ENCODE assay signal across 14 mouse cellular contexts in genomic region chr16:94420498-94420897, GRCm38 (mm10). TPM values are rescaled to one million over a fixed set of nuclear protein-coding genes. Genes with fewer than 3 reads are reported as not detected.
DNase-seq lines count a peak whose midpoint lies in the region; ATAC-seq and TF ChIP-seq lines count a peak whose summit lies in the region.
"Had no signal": no experiment of that assay in that cellular context is flagged by ENCODE, and none has a peak within 500 bp of the region (broad histone marks: within the 10 kb centered on the region; RNA-seq: fewer than 3 reads in every experiment).

No protein-coding gene starts in this region.

- TF ChIP-seq POLR2A in liver, adult 2 months (IDR thresholded peaks at IDR 0.05; ENCODE audit: extremely low read depth, insufficient read depth, low read length), result no peak

- WGBS in liver, adult 2 months, result 98% methylated on average over 3 of the region's 3 CpGs
- 94% methylated on average over 3 of the region's 3 CpGs for WGBS in liver, embryonic 11.5 days

- no peak for ATAC-seq in liver, embryonic 11.5 days (replicated peaks; ENCODE audit: low FRiP score)
- ATAC-seq in megakaryocyte progenitor cell, adult 5-6 weeks (replicated peaks; ENCODE audit: poor library complexity), result peak; percentile 60; the same call in 1 of the 2 replicates

- no peak overlapping the region for H3K4me2 ChIP-seq in liver, embryonic 11.5 days
- H3K4me2 ChIP-seq: embryonic facial prominence, embryonic 15.5 days; limb, embryonic 12.5 days; neural tube, embryonic 13.5 days had no signal

- TF ChIP-seq CTCF in liver, adult 2 months (IDR thresholded peaks at IDR 0.05; ENCODE audit: low read depth, low read length), result peak; percentile 54

- no peak overlapping the region for H3K9ac ChIP-seq in liver, adult 2 months (ENCODE audit: low read depth, low read length)
- H3K9ac ChIP-seq in liver, embryonic 11.5 days (ENCODE audit: low read depth, low read length), result no peak overlapping the region
- H3K9ac ChIP-seq in ES-E14 (ENCODE audit: insufficient read depth, low read depth, low read length, poor library complexity, severe bottlenecking), result no peak overlapping the region
- H3K9ac ChIP-seq: embryonic facial prominence, embryonic 15.5 days; limb, embryonic 12.5 days; neural tube, embryonic 13.5 days had no signal

- no peaks in the 10 kb centered on the region for H3K79me2 ChIP-seq in liver, adult 2 months (ENCODE audit: control insufficient read depth, insufficient read depth, low read length)

- H3K27me3 ChIP-seq in liver, adult 2 months (ENCODE audit: control insufficient read depth, insufficient read depth, low read length), result no peaks in the 10 kb centered on the region
- no peaks in the 10 kb centered on the region for H3K27me3 ChIP-seq in liver, embryonic 11.5 days (replicated peaks; ENCODE audit: control insufficient read depth, insufficient read depth, low read length)
- H3K27me3 ChIP-seq: embryonic facial prominence, embryonic 15.5 days; limb, embryonic 12.5 days; neural tube, embryonic 13.5 days had no signal

- in situ Hi-C loops in ES-E14 (cut with MboI; ENCODE audit: low sequenced_read_pairs in 2 of 2, unreplicated experiment in 2 of 2), result no loop called here

- peaks cover 3% of the 10 kb centered on the region for H3K9me3 ChIP-seq in liver, embryonic 11.5 days (ENCODE audit: control insufficient read depth, low read length)
- H3K9me3 ChIP-seq in ES-E14 (ENCODE audit: control insufficient read depth, insufficient read depth, low read depth, low read length), result no peaks in the 10 kb centered on the region
- H3K9me3 ChIP-seq: embryonic facial prominence, embryonic 15.5 days; neural tube, embryonic 13.5 days had no signal

- no peak overlapping the region for H3K27ac ChIP-seq in liver, adult 2 months (replicated peaks; ENCODE audit: insufficient read depth, low read depth, low read length)
- H3K27ac ChIP-seq in liver, embryonic 11.5 days (ENCODE audit: low read depth, low read length), result no peak overlapping the region
- no peak overlapping the region for H3K27ac ChIP-seq in ES-E14 (ENCODE audit: insufficient read depth, low read depth, low read length, poor library complexity, severe bottlenecking)
- H3K27ac ChIP-seq: embryonic facial prominence, embryonic 15.5 days; limb, embryonic 12.5 days; midbrain, embryonic 10.5 days; neural tube, embryonic 13.5 days had no signal

- no peak overlapping the region for H3K4me3 ChIP-seq in liver, adult 2 months (ENCODE audit: insufficient read depth, low read depth, low read length)
- H3K4me3 ChIP-seq in liver, embryonic 11.5 days (ENCODE audit: low read depth, low read length), result no peak overlapping the region
- H3K4me3 ChIP-seq in ES-E14 (ENCODE audit: insufficient read depth in 1 of 2, low read depth in 1 of 2, low read length in 2 of 2, poor library complexity in 1 of 2, severe bottlenecking in 1 of 2), result no peak overlapping the region
- H3K4me3 ChIP-seq: embryonic facial prominence, embryonic 15.5 days; limb, embryonic 12.5 days; midbrain, embryonic 10.5 days; neural tube, embryonic 13.5 days had no signal

- H3K36me3 ChIP-seq in liver, adult 2 months (ENCODE audit: control insufficient read depth, insufficient read depth, low read length), result peaks cover 28% of the 10 kb centered on the region
- H3K36me3 ChIP-seq in liver, embryonic 11.5 days (ENCODE audit: control insufficient read depth, insufficient read depth, low read length), result peaks cover 43% of the 10 kb centered on the region
- peaks cover 10% of the 10 kb centered on the region for H3K36me3 ChIP-seq in ES-E14 (ENCODE audit: control insufficient read depth, insufficient read depth, low read length, poor library complexity, severe bottlenecking)

- peak; percentile 16 for DNase-seq in adrenal gland, postnatal 14 days
- no peak for DNase-seq in adrenal gland, postnatal 10 days
- DNase-seq in liver, adult 2 months (ENCODE audit: extremely low read depth, low read depth, low spot score), result no peak
- DNase-seq in liver, embryonic 11.5 days (ENCODE audit: low spot score), result no peak
- DNase-seq in ES-E14 (ENCODE audit: low read depth, low spot score), result peak; percentile 31
- DNase-seq in right cerebral cortex, postnatal 25 days, result no peak
- no peak for DNase-seq in gastrocnemius, postnatal 4 days (ENCODE audit: low spot score in 2 of 2)
- DNase-seq: cerebellum, adult 2 months; heart, postnatal 36 days had no signal

- no peaks in the 10 kb centered on the region for H3K4me1 ChIP-seq in liver, adult 2 months (ENCODE audit: control insufficient read depth, insufficient read depth, low read length)
- H3K4me1 ChIP-seq in liver, embryonic 11.5 days (replicated peaks; ENCODE audit: control insufficient read depth, insufficient read depth, low read length), result no peaks in the 10 kb centered on the region
- H3K4me1 ChIP-seq in ES-E14 (ENCODE audit: control insufficient read depth in 2 of 2, insufficient read depth in 2 of 2, low read length in 2 of 2, poor library complexity in 1 of 2), result no peaks in the 10 kb centered on the region
- H3K4me1 ChIP-seq: embryonic facial prominence, embryonic 15.5 days; limb, embryonic 12.5 days; midbrain, embryonic 10.5 days; neural tube, embryonic 13.5 days had no signal

TF ChIP-seq in ES-E14, 5 proteins besides CTCF, POLR2A, EP300 and RAD21:
- TF ChIP-seq HCFC1 (IDR thresholded peaks at IDR 0.05; ENCODE audit: borderline replicate concordance, insufficient read depth, low read length), result no peak
- TF ChIP-seq CHD2 (IDR thresholded peaks at IDR 0.05; ENCODE audit: low read depth, low read length), result no peak
- TF ChIP-seq ZC3H11A (IDR thresholded peaks at IDR 0.05; ENCODE audit: borderline replicate concordance, low read depth, low read length), result no peak
- TF ChIP-seq ZNF384 (IDR thresholded peaks at IDR 0.05; ENCODE audit: low read depth, low read length), result no peak
- no peak for TF ChIP-seq MAFK (IDR thresholded peaks at IDR 0.05; ENCODE audit: insufficient read depth, low read depth, low read length)

RNA-seq across cellular contexts. Expression of gene Pigp, which starts 48.9 kb away (rescaled TPM):
- 56.7 and 60.1 TPM in 2 replicates for total RNA-seq in adrenal gland, postnatal 14 days (2021)
- total RNA-seq in adrenal gland, postnatal 10 days (2021), result 10 to 100 TPM; 63.3 to 66.8 TPM
- total RNA-seq in liver, adult 2 months (2014; rRNA removed), result 34.0 and 41.2 TPM in 2 replicates
- 7.6 and 13.1 TPM in 2 replicates for polyA plus RNA-seq in liver, adult 2 months (2012; rRNA removed)
- 90.4 and 91.6 TPM in 2 replicates for polyA plus RNA-seq in liver, embryonic 11.5 days (2014; fragmentation: Nextera tagmentation; extraction: Ambion mirVana)
- 17.8 and 30.5 TPM in 2 replicates for total RNA-seq in ES-E14 (2012; rRNA removed)
- total RNA-seq in megakaryocyte progenitor cell, adult 5-6 weeks (2015), result 32.7 and 51.4 TPM in 2 replicates
- 9.1 and 18.1 TPM in 2 replicates for total RNA-seq in megakaryocyte progenitor cell, adult 5-6 weeks (2017)
- 100 to 1,000 TPM; 155 to 166 TPM for total RNA-seq in gastrocnemius, postnatal 4 days (2021)

RNA-seq across cellular contexts. Expression of gene Ttc3, which starts 50.1 kb away (rescaled TPM):
- 89.9 and 90.5 TPM in 2 replicates for total RNA-seq in adrenal gland, postnatal 14 days (2021)
- total RNA-seq in adrenal gland, postnatal 10 days (2021), result 100 to 1,000 TPM in 1 of 2 experiments, 10 to 100 TPM in 1; 94.4 to 116 TPM
- total RNA-seq in liver, adult 2 months (2014; rRNA removed), result 26.7 and 28.6 TPM in 2 replicates
- 6.8 and 9.3 TPM in 2 replicates for polyA plus RNA-seq in liver, adult 2 months (2012; rRNA removed)
- polyA plus RNA-seq in liver, embryonic 11.5 days (2014; fragmentation: Nextera tagmentation; extraction: Ambion mirVana), result 101 and 106 TPM in 2 replicates
- total RNA-seq in ES-E14 (2012; rRNA removed), result 64.2 and 78.4 TPM in 2 replicates
- total RNA-seq in megakaryocyte progenitor cell, adult 5-6 weeks (2015), result 42.6 and 55.9 TPM in 2 replicates
- total RNA-seq in megakaryocyte progenitor cell, adult 5-6 weeks (2017), result 113 and 168 TPM in 2 replicates
- 100 to 1,000 TPM; 219 to 226 TPM for total RNA-seq in gastrocnemius, postnatal 4 days (2021)

Comparison
In these comparisons a context has a peak if more than half of its experiments do, and no peak if none do; other contexts are left out.
1. DNase-seq: peak in adrenal gland, postnatal 14 days (single experiment) and ES-E14 (single experiment); none in adrenal gland, postnatal 10 days (single experiment), liver, adult 2 months (single experiment), liver, embryonic 11.5 days (single experiment), right cerebral cortex, postnatal 25 days (single experiment) and gastrocnemius, postnatal 4 days (0 of 2).